Mouse (Mus musculus): Measurements from ENCODE around the gene Stx2. TPM values are rescaled to one million over a fixed set of nuclear protein-coding genes. Genes with fewer than 3 reads are reported as not detected.

The Stx2 gene
- 1 to 10 TPM; 7.8 to 8.8 TPM for total RNA-seq (2021)
- long read RNA-seq, experiment 1, transcript Stx2-201 (11 exons, 2,939 nt), result major isoform, 5 of 9 reads
- long read RNA-seq, experiment 1, partial matches to known transcripts, result 0 of 9 reads
- long read RNA-seq, experiment 1, other reads (novel, unspliced or antisense), result 3 of 9 reads
- long read RNA-seq, experiment 2, partial matches to known transcripts, result 0 of 8 reads
- long read RNA-seq, experiment 2, other reads (novel, unspliced or antisense), result 2 of 8 reads

DNA sequence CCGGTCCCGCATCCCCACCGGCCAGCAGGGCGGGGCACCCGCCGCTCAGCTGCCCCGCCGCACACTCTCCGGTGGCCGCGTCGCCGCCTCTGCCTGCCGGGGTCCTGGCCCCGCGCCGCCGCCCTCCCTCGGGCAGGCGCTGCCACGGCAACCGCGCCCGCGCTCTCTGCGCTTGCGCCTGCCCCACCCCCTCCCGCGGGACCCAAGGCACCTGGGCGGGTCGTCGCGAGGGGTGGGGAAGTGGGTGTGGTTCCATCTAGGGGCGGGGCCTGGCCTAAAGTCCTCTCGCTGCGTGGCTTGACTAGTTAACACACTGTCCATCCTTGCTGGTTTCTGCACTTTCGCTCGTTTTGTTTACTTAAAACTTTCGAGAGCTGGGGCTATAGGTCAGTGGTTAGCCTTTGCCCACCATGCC is at the start of gene Stx2:
Stx2 (minus strand) TSS at position 163 of the 415 bp plus-strand sequence.
- peak; percentile 92 for DNase-seq

DNA sequence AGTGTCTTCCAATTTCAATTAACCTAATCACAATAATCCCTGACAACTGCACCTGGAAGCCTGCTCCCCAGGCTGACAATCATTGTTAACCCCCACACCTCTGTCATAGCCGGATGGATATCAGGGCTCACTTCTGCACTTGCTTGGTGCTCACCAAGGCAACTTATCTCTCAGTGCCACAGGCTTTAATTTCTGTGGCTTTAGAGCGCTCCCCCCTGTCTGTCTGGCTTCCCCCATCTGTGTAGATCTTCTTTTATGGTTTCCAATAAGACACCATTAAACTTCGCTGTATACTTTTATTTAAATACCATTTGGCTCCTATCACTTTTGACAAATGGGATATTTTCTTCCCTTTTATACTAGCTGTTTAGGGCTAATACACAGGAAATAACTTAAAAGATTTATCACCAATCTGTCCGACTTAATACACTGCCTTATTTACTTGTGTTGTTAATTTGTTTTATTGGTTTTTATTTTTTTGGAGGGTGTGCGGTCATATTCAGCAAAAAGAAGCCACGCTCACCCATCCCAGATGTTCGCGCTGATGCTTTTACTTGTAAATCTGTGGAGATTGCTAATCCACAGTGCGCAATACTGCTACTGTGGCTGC is 46.4 kb upstream of the Stx2 start:
- no peak for DNase-seq

DNA sequence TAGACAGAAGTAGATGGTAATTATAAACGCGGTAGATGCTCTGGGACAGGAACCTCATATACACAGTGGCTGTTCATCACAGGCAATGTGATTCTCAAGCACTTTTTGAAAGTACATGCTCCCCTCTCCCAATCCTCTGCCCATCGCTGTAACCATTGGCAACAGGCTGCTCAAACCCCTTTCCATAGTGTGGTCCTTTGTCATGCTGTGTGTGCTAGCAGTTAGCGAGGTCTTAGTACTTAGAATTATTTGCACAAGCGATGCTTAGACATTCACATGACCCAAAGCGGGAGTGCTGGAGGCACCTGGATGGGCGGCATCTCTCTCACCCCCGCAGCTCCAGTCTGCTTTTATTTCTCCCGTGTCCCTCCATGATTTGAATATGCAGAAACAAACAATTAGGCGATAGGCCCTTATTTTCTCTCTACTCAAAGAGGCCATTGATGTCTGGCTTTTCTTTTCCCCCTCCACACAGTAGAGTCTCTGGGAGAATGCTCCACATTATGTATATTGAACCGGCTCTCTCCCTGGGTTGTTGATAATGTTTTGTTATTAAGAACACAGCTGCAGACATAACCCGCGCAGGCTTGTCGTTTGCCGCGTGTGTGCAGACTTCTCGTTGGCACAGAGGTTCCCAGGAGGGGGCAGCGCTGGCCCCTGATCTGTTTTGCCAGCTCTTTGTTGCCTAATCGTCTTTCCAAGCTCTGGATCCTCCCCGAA is 44.4 kb upstream of the Stx2 start:
- no peak for DNase-seq

DNA sequence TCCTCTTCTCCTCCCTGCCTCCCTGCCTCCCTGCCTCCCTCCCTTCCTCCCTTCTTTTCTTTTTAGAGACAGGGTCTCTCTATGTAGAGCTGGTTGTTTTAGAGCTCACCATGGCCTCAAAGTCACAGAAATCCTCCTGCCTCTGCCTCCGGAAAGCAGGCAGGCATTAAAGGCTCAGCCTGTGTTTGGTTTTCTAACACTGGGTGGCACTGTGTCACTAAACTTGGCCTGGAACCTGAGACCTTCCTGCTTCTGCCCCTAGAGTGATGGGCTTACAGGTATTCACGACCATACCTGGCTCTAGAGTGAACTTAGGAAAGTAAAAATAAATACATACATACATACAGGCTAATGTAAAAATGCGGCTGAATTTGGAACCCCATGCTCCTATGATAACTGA is 43.5 kb upstream of the Stx2 start:
- DNase-seq, result no peak

DNA sequence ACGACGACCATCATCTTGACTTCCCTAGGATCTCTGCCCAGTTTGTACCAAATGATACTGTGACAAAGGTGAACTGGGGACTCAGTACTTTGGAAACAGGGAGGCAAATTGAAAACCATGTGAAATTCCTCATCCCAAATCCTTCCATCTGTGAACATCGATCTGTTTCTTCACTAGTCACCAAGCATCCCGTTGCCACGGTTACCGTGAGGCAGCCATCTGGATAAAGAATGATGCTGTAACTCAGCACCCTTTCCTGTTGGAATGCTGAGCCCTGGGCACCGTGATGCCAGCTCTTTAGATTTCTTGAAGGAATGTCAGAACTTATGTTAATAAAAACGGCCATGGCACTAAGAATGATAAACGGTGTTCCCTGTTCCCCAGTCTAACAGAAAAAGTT is 41.0 kb upstream of the Stx2 start:
- DNase-seq, result no peak

DNA sequence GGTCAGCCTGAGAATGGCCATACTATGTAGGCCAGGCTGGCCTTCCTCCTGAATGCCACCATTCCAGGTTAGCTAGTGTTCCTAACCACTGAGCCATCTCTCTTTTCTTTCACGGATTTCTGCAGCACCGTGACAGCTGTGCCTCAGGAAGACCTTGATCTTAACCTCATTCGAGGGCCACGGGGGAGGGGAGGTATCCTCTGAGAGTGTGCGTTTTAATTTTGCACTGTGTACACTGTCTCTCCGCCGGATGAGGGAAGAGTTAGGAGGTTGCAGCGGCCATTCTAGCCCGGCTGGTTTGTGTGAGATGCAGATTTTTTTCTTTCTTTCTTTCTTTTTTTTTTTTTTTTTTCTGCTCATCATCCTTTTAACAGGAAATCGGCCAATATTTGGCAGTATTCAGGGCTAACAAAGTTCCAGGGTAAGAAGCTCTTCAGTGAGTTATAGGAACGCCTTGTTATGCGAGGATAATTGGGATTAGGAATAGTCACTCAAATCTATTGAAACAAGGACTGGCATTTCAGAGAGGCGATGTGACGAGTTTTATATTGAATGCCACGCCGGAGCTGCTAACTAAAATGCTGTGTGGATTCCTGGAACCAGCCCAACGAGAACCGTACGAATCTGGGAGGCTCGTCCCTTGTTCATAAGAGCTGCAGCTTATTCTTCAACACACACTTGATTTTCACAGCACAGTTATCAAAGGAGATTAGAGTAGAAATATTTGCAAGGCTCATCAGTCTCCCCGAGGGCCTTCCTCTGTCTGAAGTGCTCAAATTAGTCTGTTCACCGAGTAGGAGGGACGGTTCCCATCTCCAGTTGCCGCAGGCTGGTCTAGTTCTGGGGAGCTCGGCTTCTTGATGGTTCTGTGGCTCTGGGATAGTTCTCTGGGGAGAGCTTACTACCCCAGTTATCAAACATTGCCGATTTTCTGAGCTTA is 37.5 kb upstream of the Stx2 start:
- no peak for DNase-seq

DNA sequence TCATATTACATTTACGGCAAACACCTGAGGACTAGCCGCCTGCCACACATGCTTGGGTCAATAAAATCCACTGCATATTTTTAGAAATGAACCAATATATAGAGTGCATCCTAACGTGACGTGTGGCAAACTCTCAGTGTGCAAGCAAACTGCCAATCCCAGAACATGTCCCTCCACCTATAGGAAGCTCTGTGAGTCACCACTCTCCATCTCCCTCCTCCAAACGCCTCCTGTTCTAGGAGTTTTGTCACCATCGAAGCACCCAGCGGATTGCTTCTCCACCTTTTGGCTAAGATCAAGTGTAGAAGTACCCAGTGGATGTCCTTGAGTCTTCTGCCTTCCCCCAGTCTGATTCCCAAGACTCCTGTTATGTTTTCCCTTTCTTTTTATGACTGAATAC is 29.4 kb upstream of the Stx2 start:
- no peak for DNase-seq

DNA sequence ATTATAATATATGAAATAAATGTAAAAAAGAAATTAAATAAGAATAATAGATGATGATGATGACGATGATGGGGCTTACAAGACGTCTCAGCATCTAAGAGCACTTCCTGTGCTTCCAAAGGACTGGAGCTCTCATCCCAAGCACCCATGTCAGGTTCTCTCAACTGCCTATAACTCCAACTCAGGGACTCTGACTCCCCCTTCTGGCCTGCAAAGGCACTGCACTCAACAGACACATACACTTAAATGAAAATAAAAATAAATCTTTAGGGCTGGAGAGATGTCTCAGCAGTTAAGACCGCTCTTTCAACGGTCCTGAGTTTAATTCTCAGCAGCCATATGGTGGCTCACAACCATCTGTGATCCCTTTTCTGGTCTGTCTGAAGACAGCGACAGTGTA is 28.3 kb upstream of the Stx2 start:
- DNase-seq, result no peak

DNA sequence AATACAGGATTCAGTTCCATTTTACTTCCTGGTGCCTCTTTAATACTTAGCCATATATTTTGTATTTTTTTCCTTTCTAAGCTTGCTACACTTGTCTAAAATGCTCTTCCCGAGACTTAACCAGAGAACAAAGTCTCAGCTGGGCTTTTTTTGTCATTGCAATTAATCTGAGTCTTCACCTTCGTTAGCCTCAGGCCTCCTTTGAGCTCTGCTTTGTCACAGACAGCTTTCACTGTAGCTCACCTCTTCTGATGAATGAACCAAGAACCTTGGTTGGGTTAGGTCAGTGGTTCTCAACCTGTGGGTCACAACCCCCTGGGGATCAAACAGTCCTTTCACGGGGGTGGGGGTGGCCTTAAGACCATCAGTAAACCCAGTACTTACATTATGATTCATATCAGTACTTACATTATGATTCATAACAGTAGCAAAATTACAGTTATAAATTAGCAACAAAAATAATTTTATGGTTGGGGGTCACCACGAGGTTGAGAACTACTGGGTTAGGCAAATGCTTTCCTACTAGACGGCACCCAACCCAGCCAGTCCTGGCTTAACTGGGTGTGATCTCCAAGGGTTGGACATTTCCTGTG is 20.9 kb upstream of the Stx2 start:
- DNase-seq, result no peak

DNA sequence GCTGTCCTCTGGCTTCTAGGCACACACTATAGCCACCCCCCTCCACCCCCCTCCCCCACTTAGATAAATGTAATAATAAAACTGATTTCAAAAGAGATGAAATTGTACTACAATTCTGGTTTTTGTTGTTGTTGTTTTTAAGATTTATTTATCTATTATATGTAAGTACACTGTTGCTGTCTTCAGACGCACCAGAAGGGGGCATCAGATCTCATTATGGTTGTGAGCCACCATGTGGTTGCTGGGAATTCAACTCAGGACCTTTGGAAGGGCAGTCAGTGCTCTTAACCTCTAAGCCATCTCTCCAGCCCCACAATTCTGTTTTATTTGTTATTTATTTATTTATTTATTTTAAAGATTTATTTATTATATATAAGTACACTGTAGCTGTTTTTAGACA is 18.3 kb upstream of the Stx2 start:
- no peak for DNase-seq

DNA sequence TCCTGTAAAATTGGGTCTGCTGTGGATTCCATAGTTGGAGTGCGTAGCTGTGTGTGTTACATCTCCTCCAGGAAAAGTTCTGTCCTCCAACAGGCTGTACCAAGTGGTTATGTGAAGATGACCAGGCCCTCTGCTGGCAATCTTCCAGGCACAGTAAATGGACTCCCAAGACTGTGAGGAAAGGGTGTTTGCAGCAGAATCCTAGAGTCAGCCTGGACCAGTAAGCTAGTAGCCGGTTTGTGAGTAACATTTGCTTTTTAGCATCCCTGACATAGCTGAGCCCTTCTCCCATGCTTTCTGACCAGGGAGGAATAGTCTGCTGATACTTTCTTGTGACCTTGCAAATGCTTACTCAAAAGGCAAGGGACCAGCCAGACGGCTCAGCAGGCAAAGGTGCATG is 17.8 kb upstream of the Stx2 start:
- no peak for DNase-seq

DNA sequence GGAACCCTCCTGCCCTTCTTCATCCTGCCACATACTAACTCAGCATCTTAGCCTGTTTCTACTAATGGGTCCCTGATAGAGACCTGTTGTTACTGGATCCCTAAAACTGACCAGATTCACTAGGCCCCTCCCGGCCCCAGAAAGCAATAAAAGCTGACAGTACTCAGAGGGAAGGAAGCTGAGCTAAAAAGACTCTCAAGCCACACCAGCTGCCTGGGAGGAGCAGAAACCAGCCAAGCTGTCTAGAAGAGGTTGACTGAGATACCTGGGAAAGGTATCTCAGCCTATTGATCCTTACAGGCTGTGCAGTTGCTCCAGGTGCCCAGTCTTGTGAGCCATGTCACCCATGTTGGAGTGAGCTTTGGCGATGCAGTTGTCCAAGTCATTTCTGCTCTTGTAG is 17.4 kb upstream of the Stx2 start:
- no peak for DNase-seq

DNA sequence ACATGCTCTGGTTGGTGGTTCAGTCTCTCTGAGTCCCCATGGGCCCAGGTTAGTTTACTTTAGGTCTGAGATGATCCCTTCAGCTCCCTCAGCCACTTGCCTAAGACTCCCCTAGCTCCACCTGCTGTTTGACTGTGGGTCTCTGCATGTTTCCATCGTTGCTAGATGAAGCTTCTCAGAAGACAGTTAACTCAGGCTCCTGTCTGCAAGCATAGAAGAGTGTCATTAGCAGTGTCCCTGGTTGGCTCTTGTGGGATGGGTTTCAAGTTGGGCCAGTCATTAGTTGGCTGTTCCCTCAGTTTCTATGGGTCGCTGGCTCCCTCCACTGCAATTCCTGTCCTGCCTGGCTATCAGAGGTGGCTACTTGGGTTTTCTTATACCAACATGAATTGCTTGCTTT is 16.7 kb upstream of the Stx2 start:
- DNase-seq, result no peak

DNA sequence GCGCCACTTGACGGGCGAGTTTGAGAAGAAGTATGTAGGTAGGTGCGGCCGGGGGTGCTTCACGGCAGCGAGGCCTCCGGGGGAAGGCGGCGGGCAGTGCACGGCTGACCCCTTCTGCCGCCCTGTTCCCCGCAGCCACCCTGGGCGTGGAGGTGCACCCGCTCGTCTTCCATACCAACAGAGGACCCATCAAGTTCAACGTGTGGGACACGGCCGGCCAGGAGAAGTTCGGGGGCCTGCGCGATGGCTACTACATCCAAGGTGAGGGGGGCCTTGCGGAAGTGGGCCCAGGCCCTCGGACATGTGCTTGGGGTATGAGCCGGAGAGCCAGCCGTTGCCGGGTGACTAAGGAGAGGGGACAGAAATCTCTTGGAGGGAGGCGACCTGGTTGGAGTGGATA is 12.4 kb upstream of the Stx2 start:
- no peak for DNase-seq

DNA sequence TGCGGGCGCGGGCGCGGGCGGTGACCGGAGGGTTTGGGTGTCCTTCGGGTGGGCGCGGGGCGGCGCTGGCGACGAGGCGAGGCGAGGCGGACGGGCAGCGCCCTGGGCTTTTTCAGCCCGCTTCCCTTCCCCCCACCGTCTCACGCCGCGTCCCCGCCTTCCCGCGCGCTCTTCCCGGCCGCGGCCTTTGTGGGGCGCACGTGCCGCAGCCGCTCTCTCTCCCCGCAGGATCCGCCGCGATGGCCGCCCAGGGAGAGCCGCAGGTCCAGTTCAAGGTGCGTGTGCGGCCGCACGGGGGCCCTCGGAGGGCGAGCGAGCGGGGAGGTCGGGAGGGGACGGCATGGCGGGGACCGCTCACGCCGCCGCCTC is 11.9 kb upstream of the Stx2 start:
- no peak for DNase-seq

DNA sequence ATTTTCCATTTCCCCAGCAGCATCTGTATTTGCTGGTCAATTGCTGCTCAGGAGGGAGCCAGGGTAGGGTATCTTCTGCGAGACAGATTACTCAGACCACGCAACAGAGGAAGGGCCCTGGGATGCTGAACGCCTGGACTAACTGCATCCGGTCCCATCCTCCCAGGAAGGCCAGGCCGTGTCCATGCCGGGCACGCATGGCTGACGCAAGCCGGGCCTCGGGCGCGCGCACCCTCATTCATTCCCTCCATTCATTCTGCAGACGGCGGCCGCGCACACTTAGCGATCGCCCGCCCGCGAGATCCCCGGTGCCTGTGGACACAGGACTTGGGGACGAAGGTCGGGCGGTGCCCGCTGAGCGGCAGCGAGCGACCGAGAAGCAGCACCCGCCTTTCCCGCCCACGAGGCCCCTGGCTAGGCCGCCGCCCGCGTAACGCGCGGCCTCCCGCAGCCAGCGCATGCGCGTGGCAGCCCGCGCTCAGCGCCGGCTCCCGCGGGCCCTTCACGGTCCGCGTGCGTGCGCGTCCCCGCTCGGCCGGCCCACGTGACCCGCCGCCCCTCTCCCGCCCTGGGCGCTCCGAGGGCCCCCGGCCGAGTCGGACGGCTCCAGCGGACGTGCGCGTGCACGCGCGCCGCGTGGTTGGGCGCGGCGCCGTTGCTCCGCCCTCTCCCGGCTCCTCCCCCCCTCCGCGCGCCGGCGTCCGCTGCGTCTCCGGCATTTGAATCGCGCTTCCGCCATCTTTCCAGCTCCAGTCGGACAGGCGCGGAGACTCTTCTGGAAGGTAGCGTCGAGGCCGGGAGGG is 11.3 kb upstream of the Stx2 start, which contains the start of gene Ran:
Ran (plus strand) TSS at position 573 of the 803 bp plus-strand sequence.
- DNase-seq, result peak; percentile 97

DNA sequence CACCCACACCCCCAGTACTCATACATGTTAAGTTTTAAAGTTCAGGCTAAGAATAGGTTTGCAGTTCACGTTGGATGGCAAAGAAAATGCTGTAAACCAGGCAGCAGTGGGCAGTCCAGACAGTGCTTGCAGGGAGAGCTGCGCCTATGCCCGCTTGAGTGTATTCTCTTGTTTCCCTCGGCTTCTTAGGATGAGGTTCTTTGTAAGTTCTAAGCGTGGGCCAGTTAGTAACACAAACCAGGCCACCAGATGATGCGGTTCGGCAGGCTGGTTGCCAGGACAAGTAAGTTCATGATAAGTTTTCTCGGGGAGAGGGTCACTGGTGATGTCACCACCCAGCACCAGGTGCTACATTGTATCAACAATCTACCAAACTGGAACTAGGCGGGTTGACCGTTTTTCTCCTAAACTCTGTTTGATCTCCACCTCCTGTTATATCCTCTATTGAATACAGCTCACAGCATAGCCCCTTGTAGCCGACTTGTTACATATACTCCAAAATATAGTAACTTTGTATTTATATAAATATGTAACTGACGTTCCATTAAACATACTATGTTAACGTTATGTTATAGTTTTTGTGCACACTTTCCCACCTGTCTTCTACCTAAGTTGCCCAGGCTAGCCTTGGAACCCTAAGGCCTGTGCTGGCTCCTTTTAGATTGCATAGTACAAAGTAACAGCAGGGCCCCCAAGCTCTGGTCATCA is 10.6 kb upstream of the Stx2 start:
- no peak for DNase-seq

DNA sequence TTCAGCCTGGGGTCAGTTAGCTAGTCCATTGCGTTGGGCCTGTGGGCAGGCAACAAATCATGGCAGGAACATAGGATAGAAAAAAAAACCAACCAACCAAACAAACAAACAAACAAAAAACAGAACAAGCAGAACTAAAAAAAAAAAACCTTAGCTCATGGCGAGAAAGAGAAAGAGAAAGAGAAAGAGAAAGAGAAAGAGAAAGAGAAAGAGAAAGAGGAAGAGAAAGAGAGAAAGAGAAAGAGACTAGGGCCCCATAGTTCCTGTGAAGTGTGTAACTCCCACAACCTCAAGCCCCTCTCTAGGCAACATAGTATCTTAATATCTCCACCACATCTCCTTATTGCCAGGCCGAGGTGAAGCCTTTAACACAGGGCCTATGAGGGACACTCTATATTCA is 8.0 kb upstream of the Stx2 start:
- no peak for DNase-seq

DNA sequence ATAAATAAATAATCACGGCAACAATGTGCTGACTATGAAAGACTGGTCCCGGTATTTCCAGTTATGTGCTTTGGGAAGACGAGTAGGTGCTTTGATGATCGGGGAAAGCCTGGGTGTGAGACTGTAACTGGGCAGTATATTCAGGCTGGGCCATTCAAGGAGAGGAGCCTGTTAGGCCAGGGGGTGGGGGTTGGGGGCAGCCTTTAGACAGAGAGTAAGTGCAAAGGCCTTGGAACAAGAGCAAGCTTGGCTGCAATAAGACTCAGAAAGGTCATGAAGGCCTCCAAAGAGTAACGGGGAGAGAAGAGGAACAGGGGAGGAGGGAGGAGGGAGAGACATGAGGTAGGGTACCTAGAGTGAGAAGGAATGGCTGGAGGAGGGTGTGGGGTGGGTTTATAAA is 7.2 kb upstream of the Stx2 start:
- no peak for DNase-seq

DNA sequence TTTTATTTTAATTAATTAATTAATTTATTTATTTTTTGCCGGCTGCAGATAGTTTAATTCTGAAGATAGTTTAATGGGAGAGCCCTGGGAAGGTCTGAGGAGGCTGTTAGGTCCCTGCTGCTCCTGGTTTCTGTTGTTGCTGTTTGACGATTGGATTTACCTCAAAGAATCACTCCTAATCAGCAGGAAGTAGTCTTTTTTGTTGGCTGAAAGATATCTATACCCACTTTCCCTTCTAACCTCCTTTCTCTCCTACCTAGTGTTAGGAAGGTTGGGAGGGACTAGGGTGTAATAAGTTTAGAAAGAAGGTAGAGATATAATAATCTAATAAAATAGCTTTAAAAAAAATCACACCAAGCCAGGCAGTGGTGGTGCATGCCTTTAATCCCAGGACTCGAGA is 6.6 kb upstream of the Stx2 start:
- DNase-seq, result no peak

DNA sequence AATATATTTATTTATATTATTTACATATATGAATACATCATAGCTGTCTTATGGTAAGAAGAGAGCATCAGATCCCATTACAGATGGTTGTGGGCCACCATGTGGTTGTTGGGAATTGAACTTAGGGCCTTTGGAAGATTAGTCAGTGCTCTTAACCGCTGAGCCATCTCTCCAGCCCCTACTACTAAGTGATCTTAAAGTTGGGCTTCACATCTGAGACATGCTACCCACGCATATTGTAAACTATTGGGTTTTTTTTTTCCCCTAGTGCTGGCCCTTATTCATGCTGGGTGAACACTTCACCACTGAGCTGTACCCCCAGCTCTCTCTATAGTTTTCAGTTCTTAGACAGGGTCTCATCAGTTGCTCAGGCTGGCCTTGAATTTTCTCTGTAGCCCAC is 2.6 kb upstream of the Stx2 start:
- DNase-seq, result no peak
